Mouse (Mus musculus) cerebellum, adult 11-12 months (tissue): ENCODE data around the gene Sh2b3.

Experiments
- DNase-seq: peaks from one replicate; pipeline ENCODE4 v3.0.0; 2022

Gene Sh2b3

GRCm38 (mm10) chr5:121837441-121838340 lies at the start of gene Sh2b3:
Sh2b3 (minus strand) TSS chr5:121837646.
- DNase-seq = peak; percentile 81

GRCm38 (mm10) chr5:121883356-121883755 lies 45.9 kb upstream of the Sh2b3 start:
- DNase-seq = no peak

GRCm38 (mm10) chr5:121879211-121879610 lies 41.8 kb upstream of the Sh2b3 start:
- no peak for DNase-seq

GRCm38 (mm10) chr5:121878703-121879102 lies 41.3 kb upstream of the Sh2b3 start:
- DNase-seq = no peak

- DNase-seq = no peak
These were observed 39.5 kb upstream of the Sh2b3 start for GRCm38 (mm10) chr5:121876901-121877300.

GRCm38 (mm10) chr5:121875041-121875440 lies 37.6 kb upstream of the Sh2b3 start:
- DNase-seq = no peak

- DNase-seq = peak; percentile 52
These were observed 34.7 kb upstream of the Sh2b3 start for GRCm38 (mm10) chr5:121872158-121872557.

- DNase-seq = no peak
These were observed 34.1 kb upstream of the Sh2b3 start for GRCm38 (mm10) chr5:121871515-121872030.

- DNase-seq = no peak
These were observed 33.4 kb upstream of the Sh2b3 start for GRCm38 (mm10) chr5:121870832-121871231.

- no peak for DNase-seq
These were observed 30.5 kb upstream of the Sh2b3 start for GRCm38 (mm10) chr5:121867963-121868362.

GRCm38 (mm10) chr5:121864330-121864729 lies 26.9 kb upstream of the Sh2b3 start:
- no peak for DNase-seq

GRCm38 (mm10) chr5:121861964-121862363 lies 24.5 kb upstream of the Sh2b3 start:
- no peak for DNase-seq

GRCm38 (mm10) chr5:121858427-121858826 lies 21.0 kb upstream of the Sh2b3 start:
- no peak for DNase-seq

GRCm38 (mm10) chr5:121856740-121857139 lies 19.3 kb upstream of the Sh2b3 start:
- no peak for DNase-seq

- no peak for DNase-seq
These were observed 17.3 kb upstream of the Sh2b3 start for GRCm38 (mm10) chr5:121854768-121855167.

GRCm38 (mm10) chr5:121853368-121854051 lies 16.1 kb upstream of the Sh2b3 start:
- DNase-seq = peak; percentile 65

GRCm38 (mm10) chr5:121849478-121850349 lies 12.3 kb upstream of the Sh2b3 start:
- peak; percentile 55 for DNase-seq

GRCm38 (mm10) chr5:121848743-121849142 lies 11.3 kb upstream of the Sh2b3 start, which contains the start of gene Pheta1:
Pheta1 (plus strand) TSS chr5:121848984.
- peak; percentile 91 for DNase-seq

GRCm38 (mm10) chr5:121848035-121848519 lies 10.6 kb upstream of the Sh2b3 start:
- peak; percentile 53 for DNase-seq

- peak; percentile 31 for DNase-seq
These were observed 9.8 kb upstream of the Sh2b3 start for GRCm38 (mm10) chr5:121847269-121847668.

GRCm38 (mm10) chr5:121846322-121846721 lies 8.9 kb upstream of the Sh2b3 start:
- no peak for DNase-seq

GRCm38 (mm10) chr5:121845361-121845760 lies 7.9 kb upstream of the Sh2b3 start:
- no peak for DNase-seq
